Mouse (Mus musculus): Measurements from ENCODE around the gene Kifc1. TPM values are rescaled to one million over a fixed set of nuclear protein-coding genes. Genes with fewer than 3 reads are reported as not detected.

The Kifc1 gene
- total and polyA plus RNA-seq, 3 experiments: 16.0 to 41.2 (median 23.0) TPM

GRCm38 (mm10) chr17:33865330-33866030, 25.0 kb downstream of the Kifc1 start:
- no peaks in the 10 kb centered on the region for H3K27me3 ChIP-seq (replicated peaks)
- H3K36me3 ChIP-seq (replicated peaks in 1 of 2; ENCODE audit: control insufficient read depth in 1 of 2, insufficient read depth in 1 of 2, low read length in 1 of 2): peaks cover 0 to 5% of the 10 kb centered on the region in 2 experiments
- in situ Hi-C loops (cut with MboI; ENCODE audit: low pct_ligation_motif_present, low pct_unique_long_range_greater_than_20kb, low sequenced_read_pairs): no loop called here
- H3K4me1 ChIP-seq (ENCODE audit: control insufficient read depth in 1 of 2, insufficient read depth in 2 of 2): peaks cover 0 to 6% of the 10 kb centered on the region in 2 experiments; a peak in 3 of 4 replicates
- no peaks in the 10 kb centered on the region for H3K9me3 ChIP-seq (replicated peaks; ENCODE audit: low read length)
- H3K79me2 ChIP-seq (replicated peaks; ENCODE audit: control insufficient read depth, extremely low read depth, insufficient read depth, poor library complexity, severe bottlenecking): no peaks in the 10 kb centered on the region
- dilution Hi-C loops (cut with MboI; ENCODE audit: extremely low pct_ligation_motif_present, extremely low pct_unique_long_range_greater_than_20kb, low sequenced_read_pairs): no loop called here
- TF ChIP-seq SMC3 (IDR thresholded peaks at IDR 0.05; ENCODE audit: low read depth, low read length) (peak; percentile 40), PAX5 (IDR thresholded peaks at IDR 0.05; ENCODE audit: low read length) (no peak), MAZ (IDR thresholded peaks at IDR 0.05; ENCODE audit: low read depth, low read length) (no peak), IRF4 (IDR thresholded peaks at IDR 0.05; ENCODE audit: low read depth, low read length) (peak; percentile 47; the same call in 1 of the 2 replicates), USF1 (IDR thresholded peaks at IDR 0.05; ENCODE audit: low read depth, low read length) (no peak), JUN (IDR thresholded peaks at IDR 0.05; ENCODE audit: insufficient read depth, low read depth, low read length) (no peak), SIN3A (IDR thresholded peaks at IDR 0.05; ENCODE audit: low read length) (no peak), MEF2A (IDR thresholded peaks at IDR 0.05; ENCODE audit: borderline replicate concordance, low read depth, low read length) (peak; percentile 66; the same call in 1 of the 2 replicates), ELF1 (IDR thresholded peaks at IDR 0.05; ENCODE audit: low read depth, low read length) (peak; percentile 65), MYC (IDR thresholded peaks at IDR 0.05; ENCODE audit: low read depth, low read length) (peak; percentile 74; the same call in 1 of the 2 replicates), TCF12 (IDR thresholded peaks at IDR 0.05; ENCODE audit: low read depth, low read length) (no peak), NRF1 (IDR thresholded peaks at IDR 0.05; ENCODE audit: low read depth, low read length) (0 out of 2 replicates have a peak, but pooled peaks have one; percentile 29), ZMIZ1 (IDR thresholded peaks at IDR 0.05; ENCODE audit: low read depth, low read length) (no peak), POLR2AphosphoS2 (IDR thresholded peaks at IDR 0.05; ENCODE audit: low read depth, low read length) (no peak), JUND (conservative IDR thresholded peaks at IDR 0.05; ENCODE audit: low read depth, low read length) (0 out of 2 replicates have a peak, but pooled peaks have one; percentile 21), USF2 (conservative IDR thresholded peaks at IDR 0.05; ENCODE audit: low read depth, low read length) (no peak), ETS1 (conservative IDR thresholded peaks at IDR 0.05; ENCODE audit: low read depth, low read length) (no peak), BHLHE40 (IDR thresholded peaks at IDR 0.05; ENCODE audit: low read depth, low read length) (peak; percentile 52), RAD21 (IDR thresholded peaks at IDR 0.05; ENCODE audit: low read depth, low read length) (peak; percentile 47), NELFE (IDR thresholded peaks at IDR 0.05; ENCODE audit: low read depth, low read length) (no peak), GABPA (IDR thresholded peaks at IDR 0.05; ENCODE audit: insufficient replicate concordance, low read depth, low read length) (no peak), CTCF (conservative IDR thresholded peaks at IDR 0.05 in 1 of 2, IDR thresholded peaks at IDR 0.05 in 1 of 2; ENCODE audit: low read depth in 2 of 2, low read length in 2 of 2) (peak; percentile 78 to 81), POLR2A (IDR thresholded peaks at IDR 0.05; ENCODE audit: low read depth, low read length) (0 out of 2 replicates have a peak, but pooled peaks have one; percentile 17), ZC3H11A (IDR thresholded peaks at IDR 0.05; ENCODE audit: low read depth, low read length) (no peak), E2F4 (IDR thresholded peaks at IDR 0.05; ENCODE audit: insufficient replicate concordance, low read depth, low read length) (no peak), ZNF384 (IDR thresholded peaks at IDR 0.05; ENCODE audit: low read depth, low read length) (no peak), CHD2 (IDR thresholded peaks at IDR 0.05; ENCODE audit: low read length) (peak; percentile 55), KAT2A (IDR thresholded peaks at IDR 0.05; ENCODE audit: insufficient replicate concordance, low read length) (no peak), CHD1 (IDR thresholded peaks at IDR 0.05; ENCODE audit: low read depth, low read length) (no peak), TBP (conservative IDR thresholded peaks at IDR 0.05; ENCODE audit: low read depth, low read length) (no peak), HCFC1 (IDR thresholded peaks at IDR 0.05; ENCODE audit: low read depth, low read length) (peak; percentile 38; the same call in 1 of the 2 replicates), UBTF (IDR thresholded peaks at IDR 0.05; ENCODE audit: low read depth, low read length) (no peak), RCOR1 (conservative IDR thresholded peaks at IDR 0.05; ENCODE audit: low read depth, low read length) (no peak), ZKSCAN1 (IDR thresholded peaks at IDR 0.05; ENCODE audit: borderline replicate concordance, low read depth, low read length) (no peak), MAFK (IDR thresholded peaks at IDR 0.05; ENCODE audit: insufficient replicate concordance, low read length) (no peak), EP300 (IDR thresholded peaks at IDR 0.05; ENCODE audit: low read length) (0 out of 2 replicates have a peak, but pooled peaks have one; percentile 35), MXI1 (IDR thresholded peaks at IDR 0.05; ENCODE audit: low read depth, low read length) (no peak), MAX (IDR thresholded peaks at IDR 0.05; ENCODE audit: low read length) (peak; percentile 67)
- DNase-seq (ENCODE audit: extremely low read depth): peak; percentile 85
- no peak overlapping the region for H3K9ac ChIP-seq (ENCODE audit: insufficient read depth, low read depth)
- H3K4me3 ChIP-seq (replicated peaks in 1 of 3; ENCODE audit: low read depth in 2 of 3, low read length in 2 of 3, poor library complexity in 1 of 3): no peak overlapping the region
- H3K27ac ChIP-seq (ENCODE audit: insufficient read depth, low read depth): no peak overlapping the region
- 0 out of 2 replicates have a peak overlapping the region, but pooled peaks have one; percentile 18 for H3K4me2 ChIP-seq (ENCODE audit: insufficient read depth, low read depth, poor library complexity, severe bottlenecking)
